Mouse (Mus musculus): ENCODE measurements around the gene Eif1. TPM values are rescaled to one million over a fixed set of nuclear protein-coding genes. Genes with fewer than 3 reads are reported as not detected.
A peak's percentile ranks its signal among the peaks of the same experiment; 100 is the strongest.

The Eif1 gene
- 1,675 and 1,791 TPM in 2 replicates for polyA plus RNA-seq (2014; fragmentation: Nextera tagmentation; extraction: Ambion mirVana)

- ATAC-seq (replicated peaks; ENCODE audit: low FRiP score) (peak; percentile 88), DNase-seq (ENCODE audit: low spot score) (peak; percentile 100)
- Histone ChIP-seq H3K9me3 (ENCODE audit: control insufficient read depth, low read length) (no peaks in the 10 kb centered on the region), H3K4me2 (ENCODE audit: low read depth, low read length, severe bottlenecking) (peak within 1 kb of the TSS; percentile 72), H3K4me1 (replicated peaks; ENCODE audit: control insufficient read depth, insufficient read depth, low read length) (0 out of 2 replicates have a peak, but pooled peaks cover 2% of the 10 kb centered on the region), H3K36me3 (ENCODE audit: control insufficient read depth, insufficient read depth, low read length) (peaks cover 4% of the 10 kb centered on the region; the same call in 1 of the 2 replicates), H3K27me3 (ENCODE audit: control insufficient read depth, insufficient read depth, low read length) (no peaks in the 10 kb centered on the region), H3K9ac (ENCODE audit: low read length) (peak within 1 kb of the TSS; percentile 96), H3K4me3 (ENCODE audit: low read depth, low read length) (peak within 1 kb of the TSS; percentile 86), H3K27ac (ENCODE audit: low read depth, low read length) (peak within 1 kb of the TSS; percentile 93)
- 1% methylated on average over 54 of the region's 58 CpGs for WGBS
Observed at GRCm38 (mm10) chr11:100319492-100320171, at the start of gene Eif1. TSS of gene Eif1 (plus strand) at chr11:100319885.

- H3K27me3 ChIP-seq (ENCODE audit: control insufficient read depth, insufficient read depth, low read length) = no peaks in the 10 kb centered on the region
- H3K9me3 ChIP-seq (ENCODE audit: control insufficient read depth, low read length) = no peaks in the 10 kb centered on the region
- no peaks in the 10 kb centered on the region for H3K36me3 ChIP-seq (ENCODE audit: control insufficient read depth, insufficient read depth, low read length)
- no peak for ATAC-seq (replicated peaks; ENCODE audit: low FRiP score)
- no peak overlapping the region for H3K4me2 ChIP-seq (ENCODE audit: low read depth, low read length, severe bottlenecking)
- H3K9ac ChIP-seq (ENCODE audit: low read length) = no peak overlapping the region
- H3K27ac ChIP-seq (ENCODE audit: low read depth, low read length) = no peak overlapping the region
- DNase-seq (ENCODE audit: low spot score) = no peak
- H3K4me3 ChIP-seq (ENCODE audit: low read depth, low read length) = no peak overlapping the region
- WGBS = 86% methylated on average over 1 of the region's 1 CpGs
- H3K4me1 ChIP-seq (replicated peaks; ENCODE audit: control insufficient read depth, insufficient read depth, low read length) = peaks cover 2% of the 10 kb centered on the region; the same call in 1 of the 2 replicates
Observed at GRCm38 (mm10) chr11:100271878-100272277, 47.8 kb upstream of the Eif1 start.

DNA sequence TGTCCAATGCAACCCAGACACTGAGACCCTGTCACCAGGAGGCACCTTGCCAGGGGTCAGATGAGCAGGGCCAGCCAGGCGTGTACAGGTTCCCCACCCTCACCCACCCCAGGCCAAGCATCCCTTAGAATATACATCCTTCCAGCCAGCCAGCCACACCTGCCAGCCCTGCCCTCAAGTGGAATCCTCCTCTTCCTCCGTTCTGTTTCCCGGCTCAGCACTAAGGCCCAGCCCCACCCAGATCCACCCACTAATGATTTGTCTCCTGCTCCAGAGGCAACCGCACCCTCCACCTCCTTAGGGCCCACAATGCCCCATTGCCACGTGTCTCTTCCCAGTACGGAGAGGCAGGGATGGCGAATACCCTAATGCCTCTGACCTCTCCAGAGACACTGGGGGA is 45.0 kb upstream of the Eif1 start:
- no peak overlapping the region for H3K4me3 ChIP-seq (ENCODE audit: low read depth, low read length)
- DNase-seq (ENCODE audit: low spot score) (no peak), ATAC-seq (replicated peaks; ENCODE audit: low FRiP score) (no peak)
- no peaks in the 10 kb centered on the region for H3K9me3 ChIP-seq (ENCODE audit: control insufficient read depth, low read length)
- 78% methylated on average over 7 of the region's 7 CpGs for WGBS
- H3K9ac ChIP-seq (ENCODE audit: low read length) = no peak overlapping the region
- H3K36me3 ChIP-seq (ENCODE audit: control insufficient read depth, insufficient read depth, low read length) = no peaks in the 10 kb centered on the region
- H3K27me3 ChIP-seq (ENCODE audit: control insufficient read depth, insufficient read depth, low read length) = no peaks in the 10 kb centered on the region
- no peak overlapping the region for H3K27ac ChIP-seq (ENCODE audit: low read depth, low read length)
- no peak overlapping the region for H3K4me2 ChIP-seq (ENCODE audit: low read depth, low read length, severe bottlenecking)
- peaks cover 2% of the 10 kb centered on the region; the same call in 1 of the 2 replicates for H3K4me1 ChIP-seq (replicated peaks; ENCODE audit: control insufficient read depth, insufficient read depth, low read length)

DNA sequence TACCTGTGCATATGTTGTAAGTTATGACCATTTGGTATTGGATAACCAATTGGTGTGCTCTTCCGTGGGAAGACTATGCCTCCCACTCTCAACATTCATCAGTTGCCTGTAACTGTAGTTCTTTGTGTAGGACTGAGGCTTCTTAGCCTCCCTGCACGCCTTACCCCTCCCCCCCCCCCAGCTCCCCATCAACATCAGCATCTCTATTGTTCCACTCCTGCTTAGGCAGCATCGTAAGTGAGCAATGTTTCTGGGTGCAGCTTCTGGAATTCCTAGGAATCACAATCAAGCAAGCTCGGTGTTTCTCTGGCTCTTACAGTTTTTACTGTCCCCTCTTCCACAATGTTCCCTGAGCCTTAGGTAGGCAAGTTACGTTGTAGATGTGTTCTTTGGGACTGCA is 44.2 kb upstream of the Eif1 start:
- Histone ChIP-seq H3K9ac (ENCODE audit: low read length) (no peak overlapping the region), H3K4me2 (ENCODE audit: low read depth, low read length, severe bottlenecking) (no peak overlapping the region), H3K9me3 (ENCODE audit: control insufficient read depth, low read length) (no peaks in the 10 kb centered on the region), H3K27me3 (ENCODE audit: control insufficient read depth, insufficient read depth, low read length) (no peaks in the 10 kb centered on the region), H3K36me3 (ENCODE audit: control insufficient read depth, insufficient read depth, low read length) (no peaks in the 10 kb centered on the region), H3K4me3 (ENCODE audit: low read depth, low read length) (no peak overlapping the region), H3K4me1 (replicated peaks; ENCODE audit: control insufficient read depth, insufficient read depth, low read length) (peaks cover 2% of the 10 kb centered on the region; the same call in 1 of the 2 replicates), H3K27ac (ENCODE audit: low read depth, low read length) (no peak overlapping the region)
- ATAC-seq (replicated peaks; ENCODE audit: low FRiP score) (no peak), DNase-seq (ENCODE audit: low spot score) (no peak)
- WGBS = 43% methylated on average over 5 of the region's 5 CpGs

DNA sequence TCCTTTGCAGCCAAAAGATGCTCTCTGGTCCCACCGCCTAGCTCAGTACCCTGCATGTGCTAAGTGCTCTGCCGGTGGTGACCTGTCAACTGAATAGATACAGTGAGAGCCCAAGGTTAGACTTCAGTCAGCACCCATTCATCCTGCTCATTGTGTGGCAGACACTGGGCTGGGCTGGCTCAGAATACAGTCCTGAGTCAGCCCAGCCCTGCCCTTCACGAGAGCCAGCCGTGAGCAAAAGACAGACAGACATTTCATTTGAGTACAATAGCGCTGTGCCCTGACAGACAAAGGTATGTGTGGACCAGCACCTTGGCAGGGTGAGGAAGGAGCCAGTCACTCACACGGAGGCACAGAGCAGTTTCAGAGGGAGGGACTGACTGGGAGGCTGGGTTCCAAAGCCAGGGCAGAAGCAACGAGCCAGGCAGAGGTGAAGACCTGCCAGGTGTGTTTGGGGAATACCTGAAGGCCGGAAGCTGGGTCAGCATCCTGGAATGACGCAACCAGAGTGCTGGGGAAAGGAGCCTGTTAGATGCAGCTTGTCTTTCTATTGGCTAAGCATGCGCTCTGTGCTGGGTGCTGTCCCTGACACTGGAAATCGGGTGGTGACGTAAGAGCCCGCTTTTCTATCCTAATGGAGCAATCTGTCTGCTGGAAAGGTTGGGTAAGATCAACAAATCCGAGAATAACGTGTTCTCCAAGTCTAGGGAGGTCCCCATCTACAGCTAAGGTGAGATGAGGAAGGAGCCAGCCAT is 41.8 kb upstream of the Eif1 start:
- H3K9me3 ChIP-seq (ENCODE audit: control insufficient read depth, low read length) = no peaks in the 10 kb centered on the region
- H3K4me2 ChIP-seq (ENCODE audit: low read depth, low read length, severe bottlenecking) = no peak overlapping the region
- ATAC-seq (replicated peaks; ENCODE audit: low FRiP score) (no peak), DNase-seq (ENCODE audit: low spot score) (no peak)
- peaks cover 2% of the 10 kb centered on the region; the same call in 1 of the 2 replicates for H3K4me1 ChIP-seq (replicated peaks; ENCODE audit: control insufficient read depth, insufficient read depth, low read length)
- no peaks in the 10 kb centered on the region for H3K36me3 ChIP-seq (ENCODE audit: control insufficient read depth, insufficient read depth, low read length)
- WGBS = 79% methylated on average over 15 of the region's 15 CpGs
- H3K27ac ChIP-seq (ENCODE audit: low read depth, low read length) = no peak overlapping the region
- no peak overlapping the region for H3K9ac ChIP-seq (ENCODE audit: low read length)
- no peaks in the 10 kb centered on the region for H3K27me3 ChIP-seq (ENCODE audit: control insufficient read depth, insufficient read depth, low read length)
- no peak overlapping the region for H3K4me3 ChIP-seq (ENCODE audit: low read depth, low read length)

GRCm38 (mm10) chr11:100278759-100279158 is 40.9 kb upstream of the Eif1 start:
- WGBS = 77% methylated on average over 5 of the region's 5 CpGs
- Histone ChIP-seq H3K27ac (ENCODE audit: low read depth, low read length) (no peak overlapping the region), H3K4me3 (ENCODE audit: low read depth, low read length) (no peak overlapping the region), H3K4me2 (ENCODE audit: low read depth, low read length, severe bottlenecking) (no peak overlapping the region), H3K9me3 (ENCODE audit: control insufficient read depth, low read length) (no peaks in the 10 kb centered on the region), H3K4me1 (replicated peaks; ENCODE audit: control insufficient read depth, insufficient read depth, low read length) (peaks cover 2% of the 10 kb centered on the region; the same call in 1 of the 2 replicates), H3K9ac (ENCODE audit: low read length) (no peak overlapping the region), H3K27me3 (ENCODE audit: control insufficient read depth, insufficient read depth, low read length) (no peaks in the 10 kb centered on the region), H3K36me3 (ENCODE audit: control insufficient read depth, insufficient read depth, low read length) (no peaks in the 10 kb centered on the region)
- DNase-seq (ENCODE audit: low spot score) (no peak), ATAC-seq (replicated peaks; ENCODE audit: low FRiP score) (no peak)

DNA sequence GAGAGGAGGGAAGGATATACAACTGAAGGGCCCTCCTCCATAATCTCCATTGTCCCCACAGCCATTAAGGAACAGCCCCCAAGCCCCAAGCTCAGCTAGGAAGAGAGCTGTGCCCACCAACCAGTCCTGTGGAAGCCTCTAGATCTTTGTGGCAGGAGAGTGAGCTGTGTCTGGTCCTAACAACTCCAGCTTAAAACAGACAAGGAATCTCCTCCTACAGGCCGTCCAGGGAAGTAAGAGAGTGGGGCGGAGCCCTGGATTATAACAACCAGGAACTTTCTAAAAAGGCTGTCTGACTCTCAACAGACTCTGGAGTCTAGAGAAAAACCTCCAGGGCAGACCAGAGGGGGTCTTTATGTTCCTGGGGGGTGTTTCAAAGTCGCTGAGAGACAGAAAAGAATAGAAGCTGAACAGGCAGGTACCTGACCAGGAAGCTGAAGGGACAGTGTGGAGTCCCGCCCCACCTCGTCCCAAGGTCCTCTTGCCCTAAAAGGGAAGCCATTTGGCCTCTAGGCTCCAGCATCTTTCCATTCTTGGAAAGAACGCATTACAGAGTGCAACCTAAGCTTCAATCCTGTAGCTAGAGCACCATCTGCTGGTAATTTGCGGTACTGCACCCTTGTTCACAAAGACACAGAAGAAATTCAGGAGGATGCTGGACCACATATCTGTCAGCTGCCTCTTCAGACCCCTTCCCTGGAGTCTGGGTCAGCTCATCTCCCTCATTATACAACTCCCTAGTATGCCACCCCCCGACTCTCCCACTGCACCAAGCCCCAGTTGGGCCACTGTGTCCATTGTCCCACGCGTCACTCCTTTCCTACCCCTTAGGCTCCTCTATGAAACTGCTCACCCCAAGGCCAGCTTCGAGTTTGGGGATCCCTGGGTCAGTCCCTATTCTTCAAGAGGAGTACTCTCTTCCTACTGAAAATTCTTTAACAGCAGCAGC is 37.8 kb upstream of the Eif1 start:
- H3K27ac ChIP-seq (ENCODE audit: low read depth, low read length) = no peak overlapping the region
- H3K4me2 ChIP-seq (ENCODE audit: low read depth, low read length, severe bottlenecking) = no peak overlapping the region
- no peaks in the 10 kb centered on the region for H3K36me3 ChIP-seq (ENCODE audit: control insufficient read depth, insufficient read depth, low read length)
- no peaks in the 10 kb centered on the region for H3K27me3 ChIP-seq (ENCODE audit: control insufficient read depth, insufficient read depth, low read length)
- ATAC-seq (replicated peaks; ENCODE audit: low FRiP score) = peak; percentile 55; the same call in 1 of the 2 replicates
- H3K9me3 ChIP-seq (ENCODE audit: control insufficient read depth, low read length) = no peaks in the 10 kb centered on the region
- peak; percentile 90 for DNase-seq (ENCODE audit: low spot score)
- 0 out of 2 replicates have a peak, but pooled peaks cover under 1% of the 10 kb centered on the region for H3K4me1 ChIP-seq (replicated peaks; ENCODE audit: control insufficient read depth, insufficient read depth, low read length)
- 21% methylated on average over 11 of the region's 11 CpGs for WGBS
- H3K4me3 ChIP-seq (ENCODE audit: low read depth, low read length) = no peak overlapping the region
- H3K9ac ChIP-seq (ENCODE audit: low read length) = no peak overlapping the region

DNA sequence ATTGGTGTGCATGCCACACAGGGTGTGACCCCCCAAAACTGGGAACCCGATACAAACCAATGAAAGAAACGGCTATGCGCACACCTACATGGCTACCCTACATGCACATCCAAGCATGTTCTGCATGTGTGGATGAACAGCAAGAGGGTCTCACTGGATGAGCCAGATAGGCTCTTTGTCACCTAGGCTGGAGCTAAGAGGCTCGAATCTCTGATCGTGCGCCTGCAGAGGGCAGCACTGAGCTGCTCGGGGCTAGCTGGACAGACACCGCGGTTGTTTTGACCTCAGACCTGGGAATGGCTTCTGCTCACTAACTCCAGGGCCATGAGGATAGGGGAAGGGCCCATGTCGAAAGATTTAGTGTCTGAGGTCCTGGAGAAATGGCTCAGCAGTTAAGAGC is 37.1 kb upstream of the Eif1 start:
- no peak overlapping the region for H3K27ac ChIP-seq (ENCODE audit: low read depth, low read length)
- ATAC-seq (replicated peaks; ENCODE audit: low FRiP score) (peak; percentile 50; the same call in 1 of the 2 replicates), DNase-seq (ENCODE audit: low spot score) (peak; percentile 91)
- H3K9me3 ChIP-seq (ENCODE audit: control insufficient read depth, low read length) = no peaks in the 10 kb centered on the region
- no peak overlapping the region for H3K4me3 ChIP-seq (ENCODE audit: low read depth, low read length)
- no peak overlapping the region for H3K4me2 ChIP-seq (ENCODE audit: low read depth, low read length, severe bottlenecking)
- H3K4me1 ChIP-seq (replicated peaks; ENCODE audit: control insufficient read depth, insufficient read depth, low read length) = 0 out of 2 replicates have a peak, but pooled peaks cover 2% of the 10 kb centered on the region
- no peaks in the 10 kb centered on the region for H3K36me3 ChIP-seq (ENCODE audit: control insufficient read depth, insufficient read depth, low read length)
- WGBS = 23% methylated on average over 10 of the region's 10 CpGs
- H3K9ac ChIP-seq (ENCODE audit: low read length) = no peak overlapping the region
- H3K27me3 ChIP-seq (ENCODE audit: control insufficient read depth, insufficient read depth, low read length) = no peaks in the 10 kb centered on the region

All from forebrain, embryonic 11.5 days (tissue).